Mouse (Mus musculus) limb, embryonic 12.5 days (tissue): ENCODE data around the gene Bpifa6. TPM values are rescaled to one million over a fixed set of nuclear protein-coding genes. Genes with fewer than 3 reads are reported as not detected.

Source experiments
- ATAC-seq: fragments of 200-750 bp; cut with Nextera tagmentation; 2 replicates; pipeline ENCODE4 v1.8.0; 2017; ENCODE audit warnings: low read depth, moderate TSS enrichment; ENCODE audit not compliant: insufficient number of reproducible peaks, insufficient read depth, low FRiP score, low TSS enrichment
- H3K27ac ChIP-seq: fragments of 300-500 bp; sonication (generic); 2 replicates; pipeline ENCODE4 v1.5.1; 2016; ENCODE audit warnings: mild to moderate bottlenecking, moderate library complexity
- H3K27me3 ChIP-seq: fragments of 300-500 bp; sonication (generic); 2 replicates; pipeline ENCODE4 v1.6.1; 2016; ENCODE audit warnings: mild to moderate bottlenecking, moderate library complexity
- H3K36me3 ChIP-seq: fragments of 300-500 bp; sonication (generic); 2 replicates; pipeline ENCODE4 v1.6.1; 2016; ENCODE audit warnings: mild to moderate bottlenecking, moderate library complexity
- H3K4me1 ChIP-seq: fragments of 300-500 bp; sonication (generic); replicated peaks from 2 replicates; pipeline ENCODE4 v1.6.1; 2016
- H3K4me2 ChIP-seq: fragments of 300-500 bp; sonication (generic); 2 replicates; pipeline ENCODE4 v1.6.1; 2016; ENCODE audit warnings: mild to moderate bottlenecking, moderate library complexity
- H3K4me3 ChIP-seq: fragments of 300-500 bp; sonication (generic); replicated peaks from 2 replicates; pipeline ENCODE4 v1.5.1; 2016; ENCODE audit warnings: mild to moderate bottlenecking
- H3K9ac ChIP-seq: fragments of 300-500 bp; sonication (generic); replicated peaks from 2 replicates; pipeline ENCODE4 v1.6.1; 2016; ENCODE audit warnings: mild to moderate bottlenecking, moderate library complexity
- H3K9me3 ChIP-seq: fragments of 300-500 bp; sonication (generic); 2 replicates; pipeline ENCODE4 v1.6.1; 2016; ENCODE audit warnings: mild to moderate bottlenecking, moderate library complexity
- WGBS: fragments of 180-500 bp; shearing (Covaris S2); methylation state at CpG from one replicate; pipeline ENCODE4 v1.1.7; 2016; 5-methylcytosine and 5-hydroxymethylcytosine counted together
- polyA plus RNA-seq: library from polyadenylated mRNA; unstranded; fragments of >200 nt; fragmentation: Nextera tagmentation; extraction: Ambion mirVana; gene quantifications from 2 replicates; pipeline ENCODE4 v1.2.1, GENCODE M21; 2016

Gene Bpifa6
- polyA plus RNA-seq, 1 experiment from 2014 or later, result not detected

DNA sequence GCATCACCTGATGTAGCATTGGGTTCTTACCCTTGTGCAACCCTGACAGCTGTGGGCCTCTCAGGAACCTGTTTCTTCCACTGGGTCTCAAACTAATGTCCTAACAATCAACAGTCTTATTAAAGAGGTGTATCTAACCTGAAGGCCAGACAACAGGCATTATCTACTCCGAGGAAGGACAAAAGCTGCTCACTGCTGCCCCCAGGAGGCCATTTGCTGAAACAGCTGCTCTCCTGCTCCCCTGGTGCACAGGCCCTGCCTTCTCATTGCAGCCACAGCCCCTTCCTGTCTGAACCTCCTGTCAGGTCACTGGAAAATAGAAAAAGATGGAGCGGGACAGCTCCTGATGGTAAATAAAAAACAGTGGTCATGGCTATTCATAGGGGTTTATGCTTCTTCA is 64.2 kb downstream of the Bpifa6 start:
- H3K4me1 ChIP-seq, result no peaks in the 10 kb centered on the region
- H3K9ac ChIP-seq, result no peak overlapping the region
- no peak overlapping the region for H3K27ac ChIP-seq
- WGBS, result 67% methylated on average over 2 of the region's 2 CpGs
- H3K4me2 ChIP-seq, result no peak overlapping the region
- H3K4me3 ChIP-seq, result no peak overlapping the region
- no peak for ATAC-seq
- H3K36me3 ChIP-seq, result no peaks in the 10 kb centered on the region
- H3K27me3 ChIP-seq, result no peaks in the 10 kb centered on the region
- no peaks in the 10 kb centered on the region for H3K9me3 ChIP-seq

DNA sequence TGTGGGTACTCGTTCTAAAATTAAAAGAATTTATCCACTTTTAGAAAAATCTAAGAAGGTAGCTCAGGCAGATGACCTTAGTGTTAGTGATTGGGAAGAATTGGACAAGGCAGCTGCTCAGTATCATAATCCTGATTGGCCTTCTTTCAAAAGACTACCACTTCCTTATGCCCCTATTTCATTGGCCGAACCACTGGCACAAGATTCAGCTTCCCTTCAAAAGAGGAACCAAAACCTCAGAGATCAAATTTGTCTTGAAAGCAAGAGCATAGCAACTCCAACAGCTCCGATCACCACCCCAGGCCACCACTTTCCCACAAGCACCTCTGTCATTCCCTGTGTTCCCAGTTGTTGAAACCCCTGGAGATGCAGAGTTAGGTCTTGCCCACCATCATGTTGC is 70.0 kb downstream of the Bpifa6 start:
- Histone ChIP-seq H3K4me2 (no peak overlapping the region), H3K9me3 (no peaks in the 10 kb centered on the region), H3K27ac (no peak overlapping the region), H3K36me3 (no peaks in the 10 kb centered on the region), H3K4me3 (no peak overlapping the region), H3K4me1 (no peaks in the 10 kb centered on the region), H3K9ac (no peak overlapping the region), H3K27me3 (no peaks in the 10 kb centered on the region)
- no peak for ATAC-seq
- WGBS, result 88% methylated on average over 3 of the region's 3 CpGs

Other genes starting within 250 kb of the Bpifa6 start
- gene Mapre1, start 233.7 kb upstream of the Bpifa6 start, polyA plus RNA-seq, result 234 and 249 TPM in 2 replicates
- 0.14 TPM in 1 of 2 replicates, not detected in the other for gene Efcab8, start 195.0 kb upstream of the Bpifa6 start, polyA plus RNA-seq
- gene Sun5, start 103.9 kb upstream of the Bpifa6 start, polyA plus RNA-seq, result not detected in 2 replicates
- not detected in 2 replicates for gene Bpifb2, start 99.9 kb upstream of the Bpifa6 start, polyA plus RNA-seq
- gene Bpifb6, start 74.6 kb upstream of the Bpifa6 start, polyA plus RNA-seq, result not detected in 2 replicates
- gene Bpifb3, start 56.7 kb upstream of the Bpifa6 start, polyA plus RNA-seq, result not detected in 2 replicates
- gene Bpifb4, start 36.7 kb upstream of the Bpifa6 start, polyA plus RNA-seq, result not detected in 2 replicates
- gene Bpifa2, start 33.3 kb downstream of the Bpifa6 start, polyA plus RNA-seq, result not detected in 2 replicates
- not detected in 2 replicates for gene Bpifa3, start 155.4 kb downstream of the Bpifa6 start, polyA plus RNA-seq
- gene Bpifa1, start 167.9 kb downstream of the Bpifa6 start, polyA plus RNA-seq, result not detected in 2 replicates
- not detected in 2 replicates for gene Bpifa5, start 187.7 kb downstream of the Bpifa6 start, polyA plus RNA-seq
- not detected in 2 replicates for gene Bpifb1, start 215.9 kb downstream of the Bpifa6 start, polyA plus RNA-seq
- 0.17 TPM in 1 of 2 replicates, not detected in the other for gene Bpifb5, start 248.8 kb downstream of the Bpifa6 start, polyA plus RNA-seq